9 mouse cellular contexts compared by ENCODE assay signal in the genomic region with DNA sequence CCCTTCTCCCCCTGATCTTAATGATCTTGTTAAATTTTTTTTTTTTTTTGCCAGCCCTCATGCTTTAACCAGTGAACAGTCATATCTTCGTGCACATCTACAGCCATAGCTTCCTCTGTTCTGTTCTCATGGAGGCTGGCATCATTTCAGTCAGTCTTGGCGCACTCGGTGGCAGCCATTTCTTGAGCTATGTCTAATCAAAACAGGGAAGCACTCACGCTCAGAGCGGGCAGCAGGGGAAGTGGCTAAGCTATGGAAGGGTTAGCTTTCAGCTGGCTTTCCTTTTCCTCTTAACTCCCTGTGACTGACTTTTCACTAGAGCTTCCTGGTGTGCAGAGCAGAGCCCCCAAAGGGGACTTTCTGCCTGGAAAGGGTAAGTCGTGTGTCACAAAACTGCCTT.
DNase-seq lines count a peak whose midpoint lies in the region; ATAC-seq and TF ChIP-seq lines count a peak whose summit lies in the region.
"Had no signal": no experiment of that assay in that cellular context is flagged by ENCODE, and none has a peak within 500 bp of the region (broad histone marks: within the 10 kb centered on the region; RNA-seq: fewer than 3 reads in every experiment).

No protein-coding gene starts in this region.

- H3K9ac ChIP-seq in hindbrain, embryonic 16.5 days (ENCODE audit: low read depth, low read length) = no peak overlapping the region
- no peak overlapping the region for H3K9ac ChIP-seq in hindbrain, embryonic 12.5 days
- H3K9ac ChIP-seq in CH12.LX (ENCODE audit: insufficient read depth, low read depth) = no peak overlapping the region
- no peak overlapping the region for H3K9ac ChIP-seq in forebrain, embryonic 16.5 days (replicated peaks; ENCODE audit: low read depth, low read length)
- no peak overlapping the region for H3K9ac ChIP-seq in lung, embryonic 15.5 days

- in situ Hi-C loops in CH12.LX (cut with MboI; ENCODE audit: low pct_ligation_motif_present, low pct_unique_long_range_greater_than_20kb, low sequenced_read_pairs) = no loop called here

- WGBS in hindbrain, embryonic 16.5 days = 44% methylated on average over 6 of the region's 6 CpGs
- 51% methylated on average over 6 of the region's 6 CpGs for WGBS in hindbrain, embryonic 12.5 days
- WGBS in forebrain, embryonic 16.5 days = 30% methylated on average over 6 of the region's 6 CpGs
- 37% methylated on average over 6 of the region's 6 CpGs for WGBS in lung, embryonic 15.5 days

- no peaks in the 10 kb centered on the region for H3K4me1 ChIP-seq in hindbrain, embryonic 16.5 days (ENCODE audit: control insufficient read depth, insufficient read depth, low read depth, low read length)
- 0 out of 2 replicates have a peak, but pooled peaks cover 3% of the 10 kb centered on the region for H3K4me1 ChIP-seq in hindbrain, embryonic 12.5 days
- H3K4me1 ChIP-seq in CH12.LX (ENCODE audit: control insufficient read depth in 1 of 2, insufficient read depth in 2 of 2) = peaks cover 0 to 12% of the 10 kb centered on the region in 2 experiments; a peak in 2 of 4 replicates
- H3K4me1 ChIP-seq in forebrain, embryonic 16.5 days (replicated peaks; ENCODE audit: control insufficient read depth, insufficient read depth, low read length) = peaks cover 8% of the 10 kb centered on the region
- H3K4me1 ChIP-seq in lung, embryonic 15.5 days = no peaks in the 10 kb centered on the region

- TF ChIP-seq RAD21 in CH12.LX (IDR thresholded peaks at IDR 0.05; ENCODE audit: low read depth, low read length) = no peak

- peak; percentile 56; the same call in 1 of the 2 replicates for ATAC-seq in hindbrain, embryonic 16.5 days
- ATAC-seq in hindbrain, embryonic 12.5 days (ENCODE audit: low FRiP score) = no peak
- peak; percentile 64; the same call in 1 of the 2 replicates for ATAC-seq in forebrain, embryonic 16.5 days
- peak; percentile 46; the same call in 1 of the 2 replicates for ATAC-seq in lung, embryonic 15.5 days (ENCODE audit: borderline replicate concordance, extremely low read depth, low FRiP score, low TSS enrichment)

- no peak for TF ChIP-seq CTCF in CH12.LX (conservative IDR thresholded peaks at IDR 0.05 in 1 of 2, IDR thresholded peaks at IDR 0.05 in 1 of 2; ENCODE audit: low read depth in 2 of 2, low read length in 2 of 2)

- dilution Hi-C loops in CH12.LX (cut with MboI; ENCODE audit: extremely low pct_ligation_motif_present, extremely low pct_unique_long_range_greater_than_20kb, low sequenced_read_pairs) = no loop called here

- no peak overlapping the region for H3K27ac ChIP-seq in hindbrain, embryonic 16.5 days (ENCODE audit: low read depth, low read length)
- H3K27ac ChIP-seq in hindbrain, embryonic 12.5 days = no peak overlapping the region
- no peak overlapping the region for H3K27ac ChIP-seq in CH12.LX (ENCODE audit: insufficient read depth, low read depth)
- H3K27ac ChIP-seq in forebrain, embryonic 16.5 days (ENCODE audit: low read length) = peak overlapping the region; percentile 8; the same call in 1 of the 2 replicates
- peak overlapping the region; percentile 5; the same call in 1 of the 2 replicates for H3K27ac ChIP-seq in lung, embryonic 15.5 days

- H3K4me2 ChIP-seq in hindbrain, embryonic 16.5 days (ENCODE audit: low read length) = no peak overlapping the region
- no peak overlapping the region for H3K4me2 ChIP-seq in hindbrain, embryonic 12.5 days (replicated peaks)
- H3K4me2 ChIP-seq in CH12.LX (ENCODE audit: insufficient read depth, low read depth, poor library complexity, severe bottlenecking) = 0 out of 2 replicates have a peak overlapping the region, but pooled peaks have one; percentile 36
- peak overlapping the region; percentile 10 for H3K4me2 ChIP-seq in forebrain, embryonic 16.5 days (ENCODE audit: low read length)
- peak overlapping the region; percentile 37 for H3K4me2 ChIP-seq in lung, embryonic 15.5 days

- no peaks in the 10 kb centered on the region for H3K27me3 ChIP-seq in hindbrain, embryonic 16.5 days (replicated peaks; ENCODE audit: control insufficient read depth, insufficient read depth, low read length)
- H3K27me3 ChIP-seq in hindbrain, embryonic 12.5 days = no peaks in the 10 kb centered on the region
- H3K27me3 ChIP-seq in CH12.LX (replicated peaks) = no peaks in the 10 kb centered on the region
- no peaks in the 10 kb centered on the region for H3K27me3 ChIP-seq in forebrain, embryonic 16.5 days (replicated peaks; ENCODE audit: control insufficient read depth, insufficient read depth, low read length)
- H3K27me3 ChIP-seq in lung, embryonic 15.5 days = no peaks in the 10 kb centered on the region

- DNase-seq in CH12.LX (ENCODE audit: extremely low read depth) = no peak
- DNase-seq in natural killer cell, adult 2 months (ENCODE audit: low spot score in 2 of 2) = no peak
- no peak for DNase-seq in adrenal gland, adult 18-20 months (ENCODE audit: low spot score in 2 of 2)
- DNase-seq in cerebellum, postnatal 4 days (ENCODE audit: low spot score in 2 of 2) = no peak

- no peak overlapping the region for H3K4me3 ChIP-seq in hindbrain, embryonic 16.5 days (ENCODE audit: low read length)
- no peak overlapping the region for H3K4me3 ChIP-seq in hindbrain, embryonic 12.5 days
- no peak overlapping the region for H3K4me3 ChIP-seq in CH12.LX (replicated peaks in 1 of 3; ENCODE audit: low read depth in 2 of 3, low read length in 2 of 3, poor library complexity in 1 of 3)
- H3K4me3 ChIP-seq in forebrain, embryonic 16.5 days (replicated peaks; ENCODE audit: low read length) = no peak overlapping the region
- H3K4me3 ChIP-seq in lung, embryonic 15.5 days = no peak overlapping the region
- H3K4me3 ChIP-seq: erythroblast, embryonic 14.5 days had no signal

- no peaks in the 10 kb centered on the region for H3K36me3 ChIP-seq in hindbrain, embryonic 16.5 days (ENCODE audit: control insufficient read depth, insufficient read depth, low read length)
- H3K36me3 ChIP-seq in hindbrain, embryonic 12.5 days = no peaks in the 10 kb centered on the region
- no peaks in the 10 kb centered on the region for H3K36me3 ChIP-seq in CH12.LX (replicated peaks in 1 of 2; ENCODE audit: control insufficient read depth in 1 of 2, insufficient read depth in 1 of 2, low read length in 1 of 2)
- H3K36me3 ChIP-seq in forebrain, embryonic 16.5 days (ENCODE audit: control insufficient read depth, insufficient read depth) = no peaks in the 10 kb centered on the region
- H3K36me3 ChIP-seq in lung, embryonic 15.5 days = no peaks in the 10 kb centered on the region

- no peak for TF ChIP-seq POLR2A in CH12.LX (IDR thresholded peaks at IDR 0.05; ENCODE audit: low read depth, low read length)

- no peaks in the 10 kb centered on the region for H3K9me3 ChIP-seq in hindbrain, embryonic 16.5 days (ENCODE audit: control insufficient read depth, low read length)
- H3K9me3 ChIP-seq in hindbrain, embryonic 12.5 days (replicated peaks) = no peaks in the 10 kb centered on the region
- H3K9me3 ChIP-seq in CH12.LX (replicated peaks; ENCODE audit: low read length) = no peaks in the 10 kb centered on the region
- H3K9me3 ChIP-seq in forebrain, embryonic 16.5 days (ENCODE audit: control insufficient read depth, low read length) = no peaks in the 10 kb centered on the region
- H3K9me3 ChIP-seq in lung, embryonic 15.5 days = no peaks in the 10 kb centered on the region

- no peak for TF ChIP-seq EP300 in CH12.LX (IDR thresholded peaks at IDR 0.05; ENCODE audit: low read length)

- no peaks in the 10 kb centered on the region for H3K79me2 ChIP-seq in CH12.LX (replicated peaks; ENCODE audit: control insufficient read depth, extremely low read depth, insufficient read depth, poor library complexity, severe bottlenecking)

TF ChIP-seq in CH12.LX, 34 proteins besides CTCF, POLR2A, EP300 and RAD21:
- no peak for TF ChIP-seq IRF4 (IDR thresholded peaks at IDR 0.05; ENCODE audit: low read depth, low read length)
- no peak for TF ChIP-seq ZNF384 (IDR thresholded peaks at IDR 0.05; ENCODE audit: low read depth, low read length)
- TF ChIP-seq USF1 (IDR thresholded peaks at IDR 0.05; ENCODE audit: low read depth, low read length) = no peak
- TF ChIP-seq MAZ (IDR thresholded peaks at IDR 0.05; ENCODE audit: low read depth, low read length) = no peak
- no peak for TF ChIP-seq MEF2A (IDR thresholded peaks at IDR 0.05; ENCODE audit: borderline replicate concordance, low read depth, low read length)

Comparison
In these comparisons a context has a peak if more than half of its experiments do, and no peak if none do; other contexts are left out.
1. H3K27ac ChIP-seq: peak in forebrain, embryonic 16.5 days (single experiment) and lung, embryonic 15.5 days (single experiment); none in hindbrain, embryonic 16.5 days (single experiment), hindbrain, embryonic 12.5 days (single experiment) and CH12.LX (single experiment).
2. H3K4me2 ChIP-seq: peak in CH12.LX (single experiment), forebrain, embryonic 16.5 days (single experiment) and lung, embryonic 15.5 days (single experiment); none in hindbrain, embryonic 16.5 days (single experiment) and hindbrain, embryonic 12.5 days (single experiment).